Mouse (Mus musculus) mouse embryonic stem cell (cell line): Measurements from ENCODE around the gene Nf1.

Source experiments
- in situ Hi-C, 2 experiments: fragments of 300-500 bp; cut with MboI; formaldehyde crosslinking; loops; 1 replicate in 1 of 2; 3 replicates in 1 of 2; pipeline ENCODE4 v1.14.3; 2019 to 2020; ENCODE audit warnings: low sequenced_read_pairs in 2 of 2, low pct_unique_long_range_greater_than_20kb in 1 of 2, mixed read lengths in 1 of 2; ENCODE audit not compliant: unreplicated experiment in 1 of 2

Nf1 gene

GRCm38 (mm10) chr11:79323985-79324685, 15.4 kb upstream of the Nf1 start:
- in situ Hi-C loops: no loop called here

DNA sequence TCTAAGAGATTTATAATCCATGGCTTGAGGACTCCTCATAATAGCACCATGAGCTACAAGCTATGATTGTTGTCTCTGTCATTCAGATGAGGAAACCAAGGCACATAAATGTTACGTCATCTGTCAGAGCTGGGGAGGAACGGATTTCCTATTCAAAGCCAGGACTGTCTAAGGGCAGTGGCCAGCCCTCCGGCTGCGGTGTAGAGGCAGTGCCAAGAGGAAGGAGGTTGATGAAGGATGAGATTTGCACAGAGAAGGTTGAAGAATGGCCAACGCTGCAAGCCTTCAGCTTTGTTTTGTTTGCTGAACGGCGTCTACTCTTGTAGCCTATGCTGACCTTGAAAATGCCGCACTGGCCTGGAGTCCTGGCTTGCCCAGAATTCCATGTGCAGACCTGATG, 13.8 kb upstream of the Nf1 start:
- in situ Hi-C loops: no loop called here

DNA sequence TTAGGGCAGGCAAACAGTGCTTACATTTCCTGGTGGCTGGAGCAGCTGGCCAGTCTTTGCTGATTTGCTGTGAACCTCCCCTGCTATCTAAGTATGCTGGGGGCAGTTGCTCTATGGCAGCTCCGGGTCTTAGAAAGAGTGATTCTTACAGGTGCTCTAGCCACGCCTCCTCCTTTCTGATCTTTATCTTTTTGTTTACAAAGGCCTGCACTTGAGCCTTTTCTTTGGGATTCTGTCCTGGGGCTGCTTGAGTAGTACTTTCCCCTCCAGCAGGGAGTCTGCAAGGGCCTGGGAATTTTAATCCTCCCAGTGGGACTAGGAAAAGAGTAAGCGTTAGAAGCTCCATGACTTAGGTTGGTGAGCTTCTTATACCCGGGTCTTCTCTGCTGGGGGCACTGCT, 12.4 kb upstream of the Nf1 start:
- in situ Hi-C loops: no loop called here

GRCm38 (mm10) chr11:79328060-79328459, 11.4 kb upstream of the Nf1 start:
- in situ Hi-C loops: no loop called here

DNA sequence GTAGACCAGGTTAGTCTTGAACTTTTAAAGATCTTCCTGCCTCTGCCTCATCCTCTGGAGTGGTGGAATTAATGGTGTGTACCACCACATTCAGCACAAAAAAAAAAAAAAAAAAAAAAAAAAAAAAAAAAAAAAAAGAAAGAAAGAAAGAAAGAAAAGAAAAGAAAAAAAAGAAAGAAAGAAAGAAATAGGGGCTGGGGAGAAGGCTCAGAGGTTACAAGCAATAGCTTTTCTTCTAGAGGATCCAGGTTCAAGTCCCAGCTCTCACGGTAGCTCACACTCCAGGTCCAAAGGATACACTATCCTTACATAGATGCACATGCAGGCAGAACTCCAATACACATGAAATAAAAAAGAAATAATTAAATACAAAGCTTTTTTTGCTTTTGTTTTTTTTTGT, 9.9 kb upstream of the Nf1 start:
- in situ Hi-C loops: no loop called here

DNA sequence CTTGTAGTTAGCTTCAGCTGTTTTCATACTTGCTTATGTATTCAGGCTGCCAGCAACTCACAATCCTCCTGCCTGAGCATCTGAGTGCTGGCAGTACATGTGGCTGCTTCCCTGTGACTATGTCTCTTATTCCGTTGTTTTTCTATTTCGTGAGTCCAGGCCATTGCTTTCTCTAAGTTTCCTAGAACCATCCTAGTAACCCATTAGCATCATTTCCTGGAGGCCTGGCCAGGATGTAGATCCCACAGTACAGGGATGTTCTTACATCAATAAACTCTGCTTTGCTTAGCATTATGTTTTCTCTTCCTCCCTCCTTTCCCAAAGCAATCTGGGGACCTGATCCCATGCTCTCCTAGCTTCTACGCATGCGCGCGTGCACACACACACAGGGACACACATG, 4.4 kb upstream of the Nf1 start:
- in situ Hi-C loops: no loop called here

GRCm38 (mm10) chr11:79336722-79337267, 2.7 kb upstream of the Nf1 start:
- in situ Hi-C loops: no loop called here

- in situ Hi-C loops: no loop called here
These were observed 872 bp upstream of the Nf1 start for GRCm38 (mm10) chr11:79338621-79339020.

DNA sequence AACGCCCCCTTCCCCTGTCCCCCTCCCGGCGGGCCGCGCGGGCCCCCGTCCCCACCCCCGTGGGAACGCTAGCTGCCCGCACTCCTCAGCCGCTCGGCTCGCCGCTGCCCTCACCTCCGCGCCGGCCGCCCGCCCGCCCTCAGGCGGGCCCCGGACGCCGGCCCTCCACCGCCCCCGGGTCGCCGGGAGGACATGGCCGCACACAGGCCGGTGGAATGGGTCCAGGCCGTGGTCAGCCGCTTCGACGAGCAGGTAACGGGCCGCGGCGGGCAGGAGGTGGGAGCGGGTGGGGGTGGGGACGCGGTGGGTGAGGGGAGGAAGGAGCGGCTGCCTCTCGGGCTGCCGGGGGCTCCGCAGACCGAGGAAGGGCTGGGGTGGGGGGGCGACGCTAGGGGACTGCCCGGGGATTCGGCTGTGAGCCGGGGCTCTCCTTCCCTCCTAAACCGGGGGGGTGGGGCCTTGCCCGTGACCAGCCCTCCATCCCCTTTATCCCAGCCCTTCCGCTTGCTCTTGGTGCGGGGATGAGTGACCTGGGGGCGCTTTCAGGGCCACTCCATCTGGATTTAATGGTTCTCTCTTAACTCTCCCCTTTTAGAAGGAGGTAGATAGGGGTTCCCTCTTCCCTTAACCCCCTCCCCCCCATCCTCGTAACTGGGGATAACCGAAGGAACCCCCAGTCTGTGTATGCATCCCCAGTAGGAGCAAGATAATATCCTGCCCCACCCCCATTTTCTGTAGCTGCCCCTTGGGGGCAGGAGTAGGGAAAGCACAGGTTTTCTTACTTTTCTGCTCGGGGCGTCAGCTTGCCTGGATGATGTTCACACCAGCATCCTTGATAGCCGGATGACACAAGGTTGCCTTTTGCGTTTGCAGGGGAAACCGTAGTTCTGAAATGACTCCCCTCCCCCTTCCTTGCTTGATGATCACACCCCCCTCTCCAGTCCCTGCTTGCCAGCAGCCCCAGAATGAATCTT, 602 bp downstream of the Nf1 start:
- in situ Hi-C loops: no loop called here

- in situ Hi-C loops: no loop called here
These were observed 17.5 kb downstream of the Nf1 start for GRCm38 (mm10) chr11:79356995-79357394.

- in situ Hi-C loops: no loop called here
These were observed 17.9 kb downstream of the Nf1 start for GRCm38 (mm10) chr11:79357397-79357796.

DNA sequence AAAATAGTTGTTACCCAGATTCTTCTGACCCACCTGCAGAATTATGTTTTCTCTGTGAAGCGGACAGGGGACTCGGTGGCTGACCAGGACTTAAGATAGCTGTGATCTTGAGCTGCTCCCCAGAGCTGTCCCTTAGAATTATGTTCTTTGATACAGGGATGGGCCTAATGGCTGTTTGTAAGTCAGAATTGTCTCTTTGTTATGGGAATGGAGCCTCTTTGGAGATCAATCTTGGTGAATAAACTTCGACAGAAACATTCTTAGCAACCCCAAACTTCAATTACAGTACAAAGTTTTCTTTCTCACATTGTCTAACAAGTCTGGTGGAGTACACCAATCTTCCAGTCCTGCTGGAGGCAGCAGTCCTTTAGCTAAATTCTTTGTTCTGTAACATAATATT, 25.5 kb downstream of the Nf1 start:
- in situ Hi-C loops: no loop called here

- in situ Hi-C loops: no loop called here
These were observed 26.8 kb downstream of the Nf1 start for GRCm38 (mm10) chr11:79366284-79366683.

DNA sequence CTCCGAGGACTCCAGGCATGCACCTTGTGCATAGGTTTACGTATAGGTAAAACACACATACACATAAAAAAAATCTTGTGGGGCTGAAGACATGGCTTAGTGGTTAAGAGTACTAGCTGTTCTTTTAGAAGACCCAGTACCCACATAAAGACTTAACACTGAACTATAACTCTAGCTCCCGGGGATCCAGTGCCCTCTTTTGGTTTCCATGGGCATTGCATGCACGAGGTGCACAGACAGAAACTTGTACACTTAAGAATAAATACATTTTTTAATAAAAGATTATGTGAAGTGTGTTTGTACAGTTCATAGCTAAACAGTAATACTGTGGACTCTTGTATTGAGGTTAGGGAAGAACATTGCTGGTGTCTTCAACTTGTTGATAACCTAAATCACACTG, 33.5 kb downstream of the Nf1 start:
- in situ Hi-C loops: no loop called here

GRCm38 (mm10) chr11:79398336-79398735, 58.8 kb downstream of the Nf1 start:
- in situ Hi-C loops: no loop called here

DNA sequence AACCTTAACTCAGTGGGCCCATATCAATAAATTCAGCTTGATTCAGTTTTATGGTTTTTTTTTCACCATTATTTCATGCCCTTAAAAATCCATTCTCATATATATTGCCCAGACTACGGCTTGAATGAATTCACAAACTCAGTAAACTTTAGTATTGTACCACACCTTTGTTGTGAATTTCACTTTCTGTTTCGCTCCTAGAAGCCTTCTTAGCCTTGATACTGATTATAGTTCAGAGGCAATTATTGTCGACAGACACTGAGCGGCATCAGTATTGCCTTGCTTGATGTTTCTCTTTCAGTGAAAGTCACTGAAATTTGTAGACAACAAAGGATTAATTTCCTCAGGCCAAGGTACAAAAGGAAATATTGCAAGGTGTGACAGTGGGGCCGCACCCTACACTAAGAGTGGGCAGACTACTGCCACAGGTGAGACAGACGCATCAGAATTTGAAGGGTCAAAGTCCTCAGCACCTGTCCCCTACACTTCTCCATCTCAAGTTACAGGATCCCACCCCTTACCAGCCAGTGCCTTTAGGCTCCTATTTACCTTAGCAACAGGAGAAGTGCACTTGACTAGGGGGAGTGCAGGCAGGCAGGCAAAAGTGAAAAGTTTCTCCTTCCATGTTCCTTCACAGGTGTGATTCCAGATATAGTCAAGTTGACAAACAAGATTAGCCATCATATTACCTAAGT, 64.3 kb downstream of the Nf1 start:
- in situ Hi-C loops: no loop called here

GRCm38 (mm10) chr11:79413761-79414513, 74.4 kb downstream of the Nf1 start:
- in situ Hi-C loops: no loop called here

- in situ Hi-C loops: no loop called here
These were observed 83.0 kb downstream of the Nf1 start for GRCm38 (mm10) chr11:79422496-79422895.
